Mouse (Mus musculus): ENCODE results near the gene Rab43. TPM values are rescaled to one million over a fixed set of nuclear protein-coding genes. Genes with fewer than 3 reads are reported as not detected.
"Not testable (repeated sequence)": the region's sequence is repeated elsewhere in the genome, so short reads cannot be mapped to it uniquely, and the experiment has no call there.

Gene Rab43
- polyA plus RNA-seq, 1 experiment from 2014 or later: 8.9 TPM

GRCm38 (mm10) chr6:87770626-87771025 lies 41.3 kb downstream of the Rab43 start:
- Histone ChIP-seq H3K9me3 (ENCODE audit: control insufficient read depth, low read length) (no peaks in the 10 kb centered on the region), H3K27me3 (ENCODE audit: control insufficient read depth, insufficient read depth, low read length) (no peaks in the 10 kb centered on the region), H3K36me3 (ENCODE audit: control insufficient read depth, insufficient read depth, low read length) (no peaks in the 10 kb centered on the region), H3K27ac (ENCODE audit: low read depth, low read length) (no peak overlapping the region), H3K9ac (replicated peaks; ENCODE audit: low read depth, low read length) (no peak overlapping the region), H3K4me3 (ENCODE audit: low read depth, low read length) (no peak overlapping the region), H3K4me2 (ENCODE audit: low read depth, low read length) (no peak overlapping the region), H3K4me1 (ENCODE audit: control insufficient read depth, insufficient read depth, low read length) (no peaks in the 10 kb centered on the region)
- WGBS: 56% methylated on average over 8 of the region's 8 CpGs
- no peak for ATAC-seq (ENCODE audit: low read depth)

- not testable (repeated sequence) for H3K4me1 ChIP-seq (ENCODE audit: control insufficient read depth, insufficient read depth, low read length); H3K4me2 ChIP-seq (ENCODE audit: low read depth, low read length); H3K27ac ChIP-seq (ENCODE audit: low read depth, low read length); H3K27me3 ChIP-seq (ENCODE audit: control insufficient read depth, insufficient read depth, low read length); H3K9me3 ChIP-seq (ENCODE audit: control insufficient read depth, low read length); ATAC-seq (ENCODE audit: low read depth); H3K36me3 ChIP-seq (ENCODE audit: control insufficient read depth, insufficient read depth, low read length); H3K9ac ChIP-seq (replicated peaks; ENCODE audit: low read depth, low read length); H3K4me3 ChIP-seq (ENCODE audit: low read depth, low read length)
- 91% methylated on average over 2 of the region's 2 CpGs for WGBS
These were observed 47.7 kb downstream of the Rab43 start for GRCm38 (mm10) chr6:87764296-87764695.

- no peak overlapping the region for H3K4me2 ChIP-seq (ENCODE audit: low read depth, low read length)
- ATAC-seq (ENCODE audit: low read depth): no peak
- no peaks in the 10 kb centered on the region for H3K9me3 ChIP-seq (ENCODE audit: control insufficient read depth, low read length)
- WGBS: 72% methylated on average over 4 of the region's 4 CpGs
- H3K4me1 ChIP-seq (ENCODE audit: control insufficient read depth, insufficient read depth, low read length): no peaks in the 10 kb centered on the region
- H3K27me3 ChIP-seq (ENCODE audit: control insufficient read depth, insufficient read depth, low read length): no peaks in the 10 kb centered on the region
- H3K27ac ChIP-seq (ENCODE audit: low read depth, low read length): no peak overlapping the region
- no peak overlapping the region for H3K9ac ChIP-seq (replicated peaks; ENCODE audit: low read depth, low read length)
- no peaks in the 10 kb centered on the region for H3K36me3 ChIP-seq (ENCODE audit: control insufficient read depth, insufficient read depth, low read length)
- H3K4me3 ChIP-seq (ENCODE audit: low read depth, low read length): no peak overlapping the region
These were observed 48.3 kb downstream of the Rab43 start for GRCm38 (mm10) chr6:87763376-87764280.

- 90% methylated on average over 5 of the region's 5 CpGs for WGBS
- Histone ChIP-seq H3K4me1 (ENCODE audit: control insufficient read depth, insufficient read depth, low read length) (no peaks in the 10 kb centered on the region), H3K36me3 (ENCODE audit: control insufficient read depth, insufficient read depth, low read length) (no peaks in the 10 kb centered on the region), H3K9me3 (ENCODE audit: control insufficient read depth, low read length) (no peaks in the 10 kb centered on the region), H3K27me3 (ENCODE audit: control insufficient read depth, insufficient read depth, low read length) (no peaks in the 10 kb centered on the region), H3K4me2 (ENCODE audit: low read depth, low read length) (no peak overlapping the region), H3K4me3 (ENCODE audit: low read depth, low read length) (no peak overlapping the region), H3K9ac (replicated peaks; ENCODE audit: low read depth, low read length) (no peak overlapping the region), H3K27ac (ENCODE audit: low read depth, low read length) (no peak overlapping the region)
- ATAC-seq (ENCODE audit: low read depth): no peak
These were observed 49.8 kb downstream of the Rab43 start for GRCm38 (mm10) chr6:87762161-87762560.

GRCm38 (mm10) chr6:87759850-87760249 lies 52.1 kb downstream of the Rab43 start:
- ATAC-seq (ENCODE audit: low read depth): no peak

GRCm38 (mm10) chr6:87759404-87759803 lies 52.6 kb downstream of the Rab43 start:
- ATAC-seq (ENCODE audit: low read depth): no peak
- no peak overlapping the region for H3K27ac ChIP-seq (ENCODE audit: low read depth, low read length)
- H3K36me3 ChIP-seq (ENCODE audit: control insufficient read depth, insufficient read depth, low read length): no peaks in the 10 kb centered on the region
- no peak overlapping the region for H3K4me3 ChIP-seq (ENCODE audit: low read depth, low read length)
- 58% methylated on average over 3 of the region's 3 CpGs for WGBS
- H3K9me3 ChIP-seq (ENCODE audit: control insufficient read depth, low read length): no peaks in the 10 kb centered on the region
- no peaks in the 10 kb centered on the region for H3K27me3 ChIP-seq (ENCODE audit: control insufficient read depth, insufficient read depth, low read length)
- no peak overlapping the region for H3K4me2 ChIP-seq (ENCODE audit: low read depth, low read length)
- no peaks in the 10 kb centered on the region for H3K4me1 ChIP-seq (ENCODE audit: control insufficient read depth, insufficient read depth, low read length)
- no peak overlapping the region for H3K9ac ChIP-seq (replicated peaks; ENCODE audit: low read depth, low read length)

More at GRCm38 (mm10) chr6:87759850-87760249, 52.1 kb downstream of the Rab43 start:
- Histone ChIP-seq H3K4me1 (ENCODE audit: control insufficient read depth, insufficient read depth, low read length) (no peaks in the 10 kb centered on the region), H3K9ac (replicated peaks; ENCODE audit: low read depth, low read length) (no peak overlapping the region), H3K4me3 (ENCODE audit: low read depth, low read length) (no peak overlapping the region), H3K27ac (ENCODE audit: low read depth, low read length) (no peak overlapping the region), H3K9me3 (ENCODE audit: control insufficient read depth, low read length) (no peaks in the 10 kb centered on the region), H3K4me2 (ENCODE audit: low read depth, low read length) (no peak overlapping the region), H3K36me3 (ENCODE audit: control insufficient read depth, insufficient read depth, low read length) (no peaks in the 10 kb centered on the region), H3K27me3 (ENCODE audit: control insufficient read depth, insufficient read depth, low read length) (no peaks in the 10 kb centered on the region)
- 78% methylated on average over 3 of the region's 3 CpGs for WGBS

- H3K4me1 ChIP-seq (ENCODE audit: control insufficient read depth, insufficient read depth, low read length): no peaks in the 10 kb centered on the region
- no peaks in the 10 kb centered on the region for H3K27me3 ChIP-seq (ENCODE audit: control insufficient read depth, insufficient read depth, low read length)
- no peaks in the 10 kb centered on the region for H3K9me3 ChIP-seq (ENCODE audit: control insufficient read depth, low read length)
- ATAC-seq (ENCODE audit: low read depth): no peak
- no peak overlapping the region for H3K4me2 ChIP-seq (ENCODE audit: low read depth, low read length)
- no peak overlapping the region for H3K9ac ChIP-seq (replicated peaks; ENCODE audit: low read depth, low read length)
- WGBS: 95% methylated on average over 8 of the region's 8 CpGs
- H3K36me3 ChIP-seq (ENCODE audit: control insufficient read depth, insufficient read depth, low read length): no peaks in the 10 kb centered on the region
- no peak overlapping the region for H3K27ac ChIP-seq (ENCODE audit: low read depth, low read length)
- H3K4me3 ChIP-seq (ENCODE audit: low read depth, low read length): no peak overlapping the region
These were observed 55.1 kb downstream of the Rab43 start for GRCm38 (mm10) chr6:87756896-87757295.

- ATAC-seq (ENCODE audit: low read depth): no peak
- Histone ChIP-seq H3K27ac (ENCODE audit: low read depth, low read length) (no peak overlapping the region), H3K9me3 (ENCODE audit: control insufficient read depth, low read length) (no peaks in the 10 kb centered on the region), H3K27me3 (ENCODE audit: control insufficient read depth, insufficient read depth, low read length) (no peaks in the 10 kb centered on the region), H3K4me2 (ENCODE audit: low read depth, low read length) (no peak overlapping the region), H3K4me3 (ENCODE audit: low read depth, low read length) (no peak overlapping the region), H3K36me3 (ENCODE audit: control insufficient read depth, insufficient read depth, low read length) (no peaks in the 10 kb centered on the region), H3K4me1 (ENCODE audit: control insufficient read depth, insufficient read depth, low read length) (no peaks in the 10 kb centered on the region), H3K9ac (replicated peaks; ENCODE audit: low read depth, low read length) (no peak overlapping the region)
- WGBS: 98% methylated on average over 4 of the region's 4 CpGs
These were observed 56.8 kb downstream of the Rab43 start for GRCm38 (mm10) chr6:87755196-87755595.

- 90% methylated on average over 6 of the region's 6 CpGs for WGBS
- no peak overlapping the region for H3K9ac ChIP-seq (replicated peaks; ENCODE audit: low read depth, low read length)
- H3K9me3 ChIP-seq (ENCODE audit: control insufficient read depth, low read length): no peaks in the 10 kb centered on the region
- H3K4me3 ChIP-seq (ENCODE audit: low read depth, low read length): no peak overlapping the region
- H3K27me3 ChIP-seq (ENCODE audit: control insufficient read depth, insufficient read depth, low read length): no peaks in the 10 kb centered on the region
- H3K4me2 ChIP-seq (ENCODE audit: low read depth, low read length): no peak overlapping the region
- no peak for ATAC-seq (ENCODE audit: low read depth)
- H3K4me1 ChIP-seq (ENCODE audit: control insufficient read depth, insufficient read depth, low read length): no peaks in the 10 kb centered on the region
- no peaks in the 10 kb centered on the region for H3K36me3 ChIP-seq (ENCODE audit: control insufficient read depth, insufficient read depth, low read length)
- H3K27ac ChIP-seq (ENCODE audit: low read depth, low read length): no peak overlapping the region
These were observed 60.4 kb downstream of the Rab43 start for GRCm38 (mm10) chr6:87751574-87751973.

All from neural tube, embryonic 14.5 days (tissue).